Mouse (Mus musculus) c-Kit-positive CD71-positive TER-119-positive erythroid progenitor cells, embryonic 14.5 days (primary cell): Measurements from ENCODE around the gene Gm10153.
"Not testable (repeated sequence)": the region's sequence is repeated elsewhere in the genome, so short reads cannot be mapped to it uniquely, and the experiment has no call there.

Experiments
- DNase-seq: peaks from one replicate; pipeline ENCODE4 v3.0.0-alpha.2; 2013; ENCODE audit warnings: low spot score

Gene Gm10153

DNA sequence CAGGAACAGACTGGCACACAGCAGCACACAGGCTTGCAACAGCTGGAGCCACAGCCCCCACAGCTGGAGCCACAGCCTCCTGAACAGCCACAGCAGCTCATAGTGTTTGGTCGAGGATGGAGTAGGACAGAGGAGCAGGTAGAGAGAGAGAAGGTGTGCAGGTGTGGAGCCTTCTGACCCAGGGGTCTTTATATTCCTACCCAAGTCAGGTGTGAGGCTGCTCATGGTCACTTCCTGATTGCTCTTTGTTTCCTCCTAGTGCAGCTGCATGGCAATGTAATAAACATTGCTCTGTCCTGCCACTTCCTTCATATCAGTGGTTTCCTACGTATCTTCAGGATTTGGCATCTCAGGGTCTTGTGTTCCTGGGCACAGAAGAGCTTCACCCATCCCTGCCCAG lies at the start of gene Gm10153:
Gm10153 (minus strand) TSS at position 101 of the 400 bp plus-strand sequence.
- no peak for DNase-seq

DNA sequence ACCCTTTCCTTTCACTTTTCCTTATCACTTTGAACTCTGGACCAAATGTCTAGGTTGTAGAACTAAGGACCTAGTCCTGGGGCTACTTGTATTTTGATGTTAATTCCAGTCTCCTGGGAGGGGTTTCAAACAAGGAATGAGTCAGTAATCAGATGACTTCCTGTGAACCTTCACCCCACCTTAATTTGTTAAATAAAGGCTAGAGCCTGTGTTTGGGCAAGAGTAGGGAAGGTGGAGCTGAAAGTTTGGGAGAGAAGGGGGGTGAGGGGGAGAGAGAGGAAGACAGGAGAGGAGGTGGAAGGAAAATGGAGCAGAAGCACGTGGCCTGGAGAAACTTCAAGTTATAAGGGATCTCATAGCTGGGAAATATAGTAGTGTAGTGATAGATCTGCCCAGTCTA lies 41.4 kb upstream of the Gm10153 start:
- DNase-seq, result no peak

DNA sequence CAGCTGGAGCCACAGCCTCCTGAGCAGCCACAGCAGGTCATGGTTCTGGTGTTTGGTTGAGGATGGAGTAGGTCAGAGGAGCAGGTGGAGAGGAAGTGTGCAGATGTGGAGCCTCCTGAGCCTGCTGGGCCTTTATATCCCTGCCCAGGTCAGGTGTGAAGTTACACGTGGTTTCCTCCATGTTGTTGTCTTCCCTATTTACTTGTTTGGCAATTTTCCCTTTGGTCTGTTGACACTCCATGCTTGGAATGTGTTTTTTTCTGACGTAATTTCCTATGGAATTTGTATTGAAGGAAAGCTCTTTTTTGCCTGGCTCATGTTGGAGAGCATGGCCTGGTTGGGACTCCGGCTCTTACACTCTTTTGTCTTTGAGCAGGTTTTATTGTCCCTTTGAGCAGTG lies 39.7 kb upstream of the Gm10153 start, which contains the start of gene Krtap5-5:
Krtap5-5 (minus strand) TSS at position 101 of the 400 bp plus-strand sequence.
- DNase-seq, result not testable (repeated sequence)

DNA sequence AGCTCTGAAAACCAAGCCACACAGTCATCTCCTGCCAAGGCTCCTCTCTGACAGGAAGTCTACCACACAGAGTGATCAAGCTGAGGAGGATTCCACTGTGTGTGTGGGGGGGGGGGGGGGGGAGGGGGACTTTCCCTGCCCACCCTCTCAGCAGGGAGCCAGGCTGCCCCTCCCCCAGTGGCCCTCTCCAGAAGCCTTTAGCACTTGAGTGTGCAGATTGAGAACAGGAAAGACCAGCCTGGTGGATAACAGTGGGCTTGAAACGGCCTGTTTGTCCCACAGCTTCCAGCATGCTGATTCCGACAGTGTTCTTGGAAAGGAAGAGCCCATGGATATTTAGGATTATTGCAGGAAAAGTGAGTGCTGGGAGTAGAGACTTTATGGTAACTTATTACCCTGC lies 34.3 kb upstream of the Gm10153 start:
- no peak for DNase-seq

DNA sequence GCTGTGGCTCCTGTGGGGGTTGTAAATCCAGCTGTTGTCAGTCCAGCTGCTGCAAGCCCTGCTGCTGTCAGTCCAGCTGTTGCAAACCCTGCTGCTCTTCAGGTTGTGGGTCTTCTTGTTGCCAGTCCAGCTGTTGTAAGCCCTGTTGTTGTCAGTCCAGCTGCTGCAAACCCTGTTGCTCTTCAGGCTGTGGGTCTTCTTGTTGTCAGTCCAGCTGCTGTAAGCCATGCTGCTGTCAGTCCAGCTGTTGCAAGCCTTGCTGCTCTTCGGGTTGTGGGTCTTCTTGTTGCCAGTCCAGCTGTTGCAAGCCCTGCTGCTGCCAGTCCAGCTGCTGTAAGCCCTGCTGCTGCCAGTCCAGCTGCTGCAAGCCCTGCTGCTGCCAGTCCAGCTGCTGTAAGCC lies 21.9 kb upstream of the Gm10153 start:
- DNase-seq, result not testable (repeated sequence)

DNA sequence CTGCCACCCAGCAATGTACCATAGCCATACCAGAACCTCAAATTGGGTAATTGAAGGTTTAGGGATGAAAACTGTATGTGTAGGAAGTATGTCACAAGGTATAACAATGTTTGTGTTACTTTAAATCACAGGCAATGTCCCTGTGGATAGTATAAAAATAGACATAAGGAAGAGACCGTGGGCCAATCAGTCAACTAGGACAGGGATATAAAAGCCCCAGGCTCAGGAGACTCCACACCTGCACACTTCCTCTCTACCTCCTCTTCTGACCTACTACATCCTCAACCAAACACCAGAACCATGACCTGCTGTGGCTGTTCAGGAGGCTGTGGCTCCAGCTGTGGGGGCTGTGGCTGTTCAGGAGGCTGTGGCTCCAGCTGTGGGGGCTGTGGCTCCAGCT lies 21.4 kb upstream of the Gm10153 start, which contains the start of gene Gm7579:
Gm7579 (plus strand) TSS at position 301 of the 400 bp plus-strand sequence.
- no peak for DNase-seq

DNA sequence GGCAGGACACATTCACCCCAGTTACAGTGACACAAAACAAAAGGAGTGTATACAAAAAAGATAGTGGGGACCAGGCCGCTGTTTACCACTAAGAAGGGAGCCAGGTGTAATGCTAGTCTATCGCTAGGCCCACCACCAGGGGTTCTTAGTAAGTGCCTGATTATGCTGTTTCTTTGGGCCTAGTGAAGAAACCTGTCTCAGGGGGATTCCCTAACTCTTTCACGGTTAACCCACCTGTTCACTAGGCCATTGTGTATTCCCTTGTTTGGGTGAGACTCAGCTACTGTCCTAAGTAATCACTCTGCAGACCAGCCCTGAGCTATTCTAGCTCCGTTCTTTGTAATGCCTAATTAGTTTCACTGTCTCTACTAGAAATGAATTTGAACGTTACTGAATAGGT lies 16.7 kb upstream of the Gm10153 start:
- DNase-seq, result not testable (repeated sequence)

DNA sequence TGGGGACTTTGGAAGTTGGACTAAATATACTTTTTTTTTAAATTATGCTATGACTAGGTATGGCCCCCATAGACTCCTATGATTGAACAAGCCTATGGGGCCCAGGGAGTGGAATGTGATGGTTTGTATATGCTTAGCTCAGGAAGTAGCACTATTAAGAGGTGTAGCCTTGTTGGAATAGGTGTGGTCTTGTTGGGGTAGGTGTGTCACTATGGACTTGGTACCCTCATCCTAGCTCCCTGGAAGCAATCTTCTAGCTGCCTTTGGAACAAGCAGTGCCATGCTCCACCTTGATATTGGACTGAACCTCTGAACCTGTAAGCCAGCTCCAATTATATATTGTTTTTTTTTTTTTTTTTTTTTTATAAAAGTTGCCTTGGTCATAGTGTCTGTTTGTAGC lies 15.3 kb upstream of the Gm10153 start:
- no peak for DNase-seq

DNA sequence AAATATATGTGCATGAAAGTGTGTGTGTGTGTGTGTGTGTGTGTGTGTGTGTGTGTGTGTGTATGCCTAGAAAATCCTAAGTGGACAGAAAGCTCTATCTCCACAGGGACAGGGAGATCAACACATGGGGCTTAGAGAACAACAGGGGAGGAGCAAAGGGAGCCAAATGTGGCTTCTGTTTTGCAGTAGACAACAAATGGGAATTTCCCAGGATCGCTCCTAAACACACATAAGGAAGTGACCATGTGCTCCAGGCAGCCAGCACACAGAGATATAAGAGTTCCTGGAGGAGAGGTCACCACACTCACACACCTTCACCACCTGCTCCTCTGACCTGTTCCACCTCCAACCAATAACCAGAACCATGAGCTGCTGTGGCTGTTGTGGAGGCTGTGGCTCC lies 10.9 kb upstream of the Gm10153 start, which contains the start of gene Krtap5-3:
Krtap5-3 (plus strand) TSS at position 301 of the 400 bp plus-strand sequence.
- DNase-seq, result no peak

DNA sequence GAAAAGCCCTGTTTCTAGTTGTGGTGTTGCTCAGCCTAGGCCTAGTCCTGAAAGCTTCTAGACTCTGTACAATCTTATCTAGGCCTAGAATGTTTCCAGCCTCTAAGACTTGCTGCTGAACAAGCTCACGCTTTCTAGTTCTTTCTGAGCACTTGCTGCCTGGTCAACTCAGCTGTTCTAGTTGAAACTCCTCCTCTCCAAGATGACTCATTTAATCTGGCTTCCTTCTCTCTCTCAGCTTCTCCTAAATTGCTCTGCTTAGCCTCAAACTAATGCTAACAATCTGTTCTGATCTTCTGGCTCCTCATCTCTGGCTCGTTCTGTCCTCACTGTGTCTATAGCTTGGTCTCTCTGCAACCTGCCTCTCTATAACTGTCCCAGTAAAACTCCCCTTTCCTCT lies 8.6 kb upstream of the Gm10153 start:
- DNase-seq, result no peak

DNA sequence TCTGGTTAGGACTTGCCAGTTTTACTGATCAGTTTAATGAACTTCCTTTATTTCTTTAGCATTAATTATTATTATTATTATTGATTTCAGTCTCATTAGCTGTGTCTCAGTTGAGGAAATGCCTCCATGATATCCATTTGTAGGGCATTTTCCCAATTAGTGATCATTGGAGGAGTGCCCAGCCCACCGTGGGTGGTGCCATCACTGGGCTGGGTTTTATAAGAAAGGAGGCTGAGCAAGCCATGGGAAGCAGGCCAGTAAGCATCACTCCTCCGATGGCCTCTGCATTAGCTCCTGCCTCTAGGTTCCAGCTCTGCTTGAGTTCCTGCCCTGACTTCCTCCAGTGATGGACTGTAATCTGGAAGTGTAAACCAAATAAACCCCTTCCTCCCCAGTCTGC lies 2.0 kb downstream of the Gm10153 start:
- no peak for DNase-seq

DNA sequence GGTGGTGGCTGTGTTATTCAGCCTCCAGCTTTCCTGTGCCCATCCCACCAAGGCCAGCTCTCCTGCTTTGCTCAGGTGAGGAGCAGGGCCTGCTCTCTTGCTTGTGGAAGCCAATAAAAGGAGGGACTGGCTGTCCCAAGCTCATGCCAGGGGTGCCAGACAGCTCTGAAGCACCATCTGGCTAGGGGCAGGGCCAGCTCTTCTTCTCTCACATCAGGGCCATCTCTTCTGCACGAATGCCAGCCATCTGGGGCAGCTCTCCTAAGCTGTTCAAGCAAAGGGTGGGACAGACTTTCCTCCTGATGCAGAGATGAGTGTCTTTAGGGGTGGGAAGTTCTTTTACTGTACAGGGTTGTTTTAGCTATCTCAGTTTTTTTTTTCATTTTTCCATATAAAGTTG lies 9.2 kb downstream of the Gm10153 start:
- DNase-seq, result no peak

DNA sequence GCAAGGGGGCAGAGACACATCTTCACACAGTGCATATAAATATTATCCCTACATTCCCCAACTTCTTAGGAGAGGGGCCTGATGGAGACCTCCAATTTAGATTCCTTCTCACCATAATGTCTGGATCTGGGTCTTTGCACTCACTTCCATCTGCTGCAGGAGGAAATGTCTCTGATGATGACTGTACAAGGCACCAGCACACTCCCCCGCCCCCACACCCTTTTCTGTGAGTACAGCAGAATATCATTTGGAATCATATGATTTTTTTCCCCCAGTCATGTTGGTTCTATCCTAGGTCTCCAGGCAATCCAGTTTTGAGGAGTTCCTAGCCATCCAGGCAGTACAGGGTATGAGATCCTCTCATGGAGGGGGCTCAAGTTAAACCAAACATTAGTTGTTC lies 11.5 kb downstream of the Gm10153 start:
- DNase-seq, result no peak

DNA sequence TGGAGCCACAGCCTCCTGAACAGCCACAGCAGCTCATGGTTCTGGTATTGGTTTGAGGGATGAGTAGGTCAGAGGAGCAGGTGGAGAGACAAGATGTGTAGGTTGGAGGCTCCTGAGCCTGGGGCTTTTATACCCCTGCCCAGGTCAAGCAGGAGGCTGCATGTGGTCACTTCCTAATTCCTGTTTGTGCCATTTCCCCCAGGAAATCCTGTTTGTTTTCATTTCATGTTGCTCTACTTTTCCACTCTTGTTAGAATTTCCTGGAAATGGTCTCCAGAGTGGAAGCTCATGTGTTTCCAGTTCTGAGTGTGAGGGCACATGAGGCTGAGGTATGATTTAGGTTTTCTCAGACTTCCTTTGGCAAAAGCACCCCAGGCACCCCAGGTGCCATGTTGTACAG lies 14.3 kb downstream of the Gm10153 start, which contains the start of gene Krtap5-2:
Krtap5-2 (minus strand) TSS at position 101 of the 400 bp plus-strand sequence.
- DNase-seq, result not testable (repeated sequence)

DNA sequence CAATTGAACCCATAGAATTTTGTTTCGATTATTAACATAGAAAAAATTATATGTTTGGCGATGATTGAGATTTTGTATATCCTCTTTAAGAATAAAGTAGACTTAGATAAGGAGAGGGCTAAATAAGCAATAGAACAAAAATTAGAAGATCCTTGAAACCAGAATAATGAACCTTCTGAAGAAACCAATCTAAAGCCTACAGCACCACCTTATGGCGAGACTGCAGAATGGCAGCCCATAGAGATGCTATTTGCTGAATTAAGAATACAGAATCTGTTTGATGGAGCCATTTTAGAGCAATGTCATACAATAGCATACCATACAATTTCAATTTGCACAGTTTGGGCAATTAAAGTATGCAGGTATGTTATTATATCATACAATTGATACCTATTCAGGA lies 20.4 kb downstream of the Gm10153 start:
- DNase-seq, result peak; percentile 29

DNA sequence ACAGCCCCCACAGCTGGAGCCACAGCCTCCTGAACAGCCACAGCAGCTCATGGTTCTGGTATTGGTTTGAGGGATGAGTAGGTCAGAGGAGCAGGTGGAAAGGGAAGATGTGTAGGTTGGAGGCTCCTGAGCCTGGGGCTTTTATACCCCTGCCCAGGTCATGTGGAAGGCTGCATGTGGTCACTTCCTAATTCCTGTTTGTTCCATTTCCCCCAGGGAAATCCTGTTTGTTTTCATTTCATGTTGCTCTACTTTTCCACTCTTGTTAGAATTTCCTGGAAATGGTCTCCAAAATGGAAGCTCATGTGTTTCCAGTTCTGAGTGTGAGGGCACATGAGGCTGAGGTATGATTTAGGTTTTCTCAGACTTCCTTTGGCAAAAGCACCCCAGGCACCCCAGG lies 24.6 kb downstream of the Gm10153 start, which contains the start of gene Gm4553:
Gm4553 (minus strand) TSS at position 101 of the 400 bp plus-strand sequence.
- not testable (repeated sequence) for DNase-seq

DNA sequence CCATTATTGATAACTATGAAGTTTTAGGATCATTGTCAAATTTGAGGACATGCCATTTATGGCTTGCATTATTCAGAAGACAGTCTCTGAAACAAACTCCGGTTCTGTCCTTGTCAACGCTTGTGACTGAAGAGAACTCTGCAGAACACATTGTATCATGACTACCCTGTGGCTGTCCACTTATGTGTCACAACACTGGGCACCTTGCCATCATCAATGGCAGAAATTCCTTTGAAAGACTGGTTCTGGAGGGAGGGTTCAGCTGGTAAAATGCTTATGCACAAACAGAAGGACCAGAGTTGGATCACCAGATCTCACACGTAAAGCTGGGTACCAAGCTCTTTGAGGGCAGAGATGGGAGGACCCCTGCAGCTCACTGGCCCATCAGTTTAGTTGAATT lies 30.8 kb downstream of the Gm10153 start:
- DNase-seq, result no peak

DNA sequence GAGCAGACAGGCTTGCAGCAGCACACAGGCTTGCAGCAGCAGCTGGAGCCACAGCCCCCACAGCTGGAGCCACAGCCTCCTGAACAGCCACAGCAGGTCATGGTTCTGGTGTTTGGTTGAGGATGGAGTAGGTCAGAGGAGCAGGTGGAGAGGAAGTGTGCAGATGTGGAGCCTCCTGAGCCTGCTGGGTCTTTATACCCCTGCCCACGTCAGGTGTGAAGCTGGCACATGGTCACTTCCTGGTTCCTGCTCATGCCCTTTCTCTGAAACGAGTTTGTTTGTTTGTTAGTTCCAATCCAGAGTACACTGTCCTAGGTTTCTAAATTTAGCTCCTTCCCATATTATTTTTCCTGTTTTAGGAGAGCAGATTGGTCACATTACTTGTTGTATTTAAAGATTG lies 33.2 kb downstream of the Gm10153 start, which contains the start of gene Gm29735:
Gm29735 (minus strand) TSS at position 101 of the 400 bp plus-strand sequence.
- not testable (repeated sequence) for DNase-seq

DNA sequence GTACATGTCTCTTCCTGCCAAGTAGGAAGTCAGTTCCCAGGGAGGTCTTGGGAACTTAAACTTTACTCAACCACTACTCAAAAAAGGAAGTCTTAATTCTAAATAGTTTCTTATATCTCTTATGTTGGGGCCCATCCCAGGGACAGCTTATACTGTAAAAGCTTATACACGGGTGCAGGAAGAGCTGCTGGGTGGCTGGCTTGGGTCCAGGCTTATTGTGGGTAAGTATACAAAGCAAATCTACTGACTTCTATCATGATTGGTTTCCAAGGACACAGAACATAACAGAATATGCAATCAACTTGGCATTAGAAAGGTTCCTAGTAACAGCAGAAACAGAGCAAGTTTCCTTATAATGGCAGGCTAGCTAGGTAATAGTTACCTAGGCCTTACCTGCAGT lies 34.9 kb downstream of the Gm10153 start:
- DNase-seq, result no peak

DNA sequence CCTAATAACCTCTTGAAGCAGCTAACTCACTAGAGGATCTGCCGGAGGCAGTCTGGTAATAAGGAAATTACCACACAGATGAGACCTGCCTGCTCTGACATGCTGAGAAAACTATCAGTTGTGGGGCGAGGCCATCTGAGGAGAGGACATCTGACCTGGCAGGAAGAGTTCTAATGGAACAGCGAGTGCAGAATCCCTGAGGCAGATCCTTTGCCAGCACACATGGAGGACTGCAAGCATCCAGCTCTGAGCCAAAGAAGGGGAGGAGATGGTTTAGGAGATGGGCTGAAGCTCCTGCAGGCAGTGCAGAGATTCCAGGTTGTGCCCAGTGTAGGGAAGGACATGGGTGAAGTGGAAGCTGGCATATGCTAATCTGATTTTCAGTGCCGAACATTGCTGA lies 38.0 kb downstream of the Gm10153 start:
- DNase-seq, result no peak

DNA sequence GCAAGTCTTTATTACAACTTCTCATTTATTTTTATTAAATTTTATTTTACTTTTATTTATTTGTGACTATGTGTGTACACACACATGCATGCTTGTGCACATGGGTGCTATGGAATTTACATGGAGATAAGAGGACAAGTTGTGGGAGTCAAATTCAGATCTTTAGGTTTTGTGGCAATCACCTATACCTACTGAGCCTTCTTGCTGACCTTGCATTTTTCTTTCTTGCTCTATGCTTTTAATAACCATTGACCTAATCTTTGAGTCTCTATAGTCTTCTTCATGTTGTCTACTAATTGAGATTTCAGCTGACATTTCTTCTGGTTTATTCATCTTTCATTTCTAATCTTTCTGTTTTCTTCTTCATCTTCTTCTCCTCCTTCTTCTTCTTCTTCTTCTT lies 41.6 kb downstream of the Gm10153 start:
- DNase-seq, result no peak

DNA sequence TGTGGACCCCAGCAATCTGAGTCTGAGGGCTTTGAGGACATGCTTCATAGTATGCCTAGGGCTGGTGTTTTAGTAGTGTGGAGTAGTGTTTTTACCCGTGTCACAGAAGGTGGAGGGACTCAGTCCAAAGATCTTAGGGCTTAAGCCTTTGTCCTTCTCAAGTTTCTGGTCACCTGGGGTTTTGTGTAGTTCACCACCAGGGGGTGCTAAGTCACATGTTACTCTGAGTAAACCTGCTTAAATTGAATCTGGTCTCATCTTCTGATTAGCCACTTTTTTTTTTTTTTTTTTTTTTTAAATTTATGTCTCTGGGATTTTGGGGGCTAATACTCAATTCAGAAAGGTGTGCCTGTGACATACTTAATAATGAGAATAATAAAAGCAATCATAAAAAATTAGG lies 44.2 kb downstream of the Gm10153 start:
- peak; percentile 30 for DNase-seq

DNA sequence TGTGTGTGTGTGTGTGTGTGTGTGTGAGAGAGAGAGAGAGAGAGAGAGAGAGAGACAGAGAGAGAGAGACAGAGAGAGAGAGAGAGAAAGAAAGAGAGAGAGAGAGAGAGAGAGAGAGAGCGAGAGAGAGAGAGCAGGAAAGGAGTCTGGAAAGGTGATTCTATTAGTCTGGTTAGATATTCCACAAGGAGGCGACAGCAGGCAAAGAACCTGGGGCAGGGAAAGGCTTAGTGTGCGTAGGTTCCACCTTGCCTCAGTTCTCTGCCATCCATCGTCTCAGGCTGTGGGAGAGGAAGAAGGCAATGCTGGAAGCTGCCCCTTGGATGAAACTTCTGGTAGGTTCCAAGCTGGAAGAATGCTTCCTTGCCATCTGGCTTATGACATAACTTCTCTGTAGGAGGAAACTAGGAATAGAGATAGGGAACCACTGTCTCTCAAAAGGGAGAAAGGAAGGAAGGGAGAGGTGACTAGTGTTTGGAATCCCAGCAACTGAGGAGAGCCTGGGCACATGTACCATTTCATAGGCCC lies 44.7 kb downstream of the Gm10153 start:
- DNase-seq, result no peak

DNA sequence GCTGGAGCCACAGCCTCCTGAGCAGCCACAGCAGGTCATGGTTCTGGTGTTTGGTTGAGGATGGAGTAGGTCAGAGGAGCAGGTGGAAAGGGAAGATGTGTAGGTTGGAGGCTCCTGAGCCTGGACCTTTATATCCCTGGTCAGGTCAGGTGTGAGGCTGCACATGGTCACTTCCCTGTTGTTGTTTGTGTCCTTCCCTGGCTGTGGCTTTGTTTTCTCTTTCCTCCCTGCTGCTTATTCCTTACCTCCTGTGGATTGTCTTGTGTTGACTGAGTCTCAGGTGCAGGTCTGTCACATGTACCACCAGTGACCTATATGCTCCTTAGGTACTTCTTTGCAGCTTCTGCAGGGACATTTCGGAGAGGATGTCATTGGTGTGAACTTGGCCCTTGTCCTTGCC lies 45.7 kb downstream of the Gm10153 start, which contains the start of gene Gm45337:
Gm45337 (minus strand) TSS at position 101 of the 400 bp plus-strand sequence.
- no peak for DNase-seq
